Mouse (Mus musculus): Measurements from ENCODE around the gene Pik3r3.

DNA sequence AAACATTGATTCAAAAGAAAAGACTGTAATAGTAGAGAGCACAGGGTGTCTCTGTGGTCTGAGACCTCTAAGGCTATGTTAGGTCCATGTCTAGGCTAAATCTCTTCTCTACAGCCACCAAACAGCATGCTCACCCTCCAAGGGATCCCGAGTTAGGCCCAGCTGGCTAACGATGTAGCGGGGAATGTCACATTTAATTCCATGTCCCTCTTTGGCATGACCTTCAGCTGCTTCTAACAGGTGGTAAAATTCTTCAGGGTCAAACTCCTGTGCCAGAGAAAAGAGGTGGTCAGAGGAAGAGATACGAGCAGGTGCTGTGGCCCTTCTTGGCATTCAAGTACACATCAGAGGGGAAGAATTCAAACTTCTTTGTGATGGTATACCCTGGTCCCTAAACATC lies 96.2 kb downstream of the Pik3r3 start:
- TF ChIP-seq CTCF (IDR thresholded peaks at IDR 0.05; ENCODE audit: extremely low read depth, insufficient read depth, low read length): no peak
- TF ChIP-seq POLR2A (IDR thresholded peaks at IDR 0.05; ENCODE audit: extremely low read depth, insufficient read depth, low read length): no peak

Measured in cortical plate, adult 2 months (tissue).